Mouse (Mus musculus): ENCODE measurements at regions not wholly inside any gene's neighbourhood (a gene's known extent, or its start where the extent isn't known, plus 50 kb on each side); places are given as distances from the start of the nearest gene placed in this dataset.

DNA sequence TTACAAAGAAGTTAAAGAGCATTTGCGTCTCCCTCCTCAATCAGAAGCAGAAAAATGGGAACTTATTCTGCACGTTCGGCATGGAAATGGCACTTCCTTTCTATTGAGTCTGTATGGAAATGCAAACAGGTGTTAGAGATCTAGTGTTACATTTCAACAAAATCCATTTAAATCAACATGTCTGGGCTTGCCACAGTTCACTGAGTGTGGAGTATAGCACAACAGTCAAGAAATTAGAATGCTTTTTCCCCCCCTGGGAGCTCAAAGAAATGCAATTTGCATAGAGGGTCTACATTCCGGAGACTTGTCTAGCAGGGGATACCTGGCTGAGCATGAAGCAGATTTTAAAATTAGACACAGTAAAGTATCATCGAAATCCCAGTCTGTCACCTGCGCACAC, 308.5 kb upstream of the Smarca2 start:
- DNase-seq = no peak

DNA sequence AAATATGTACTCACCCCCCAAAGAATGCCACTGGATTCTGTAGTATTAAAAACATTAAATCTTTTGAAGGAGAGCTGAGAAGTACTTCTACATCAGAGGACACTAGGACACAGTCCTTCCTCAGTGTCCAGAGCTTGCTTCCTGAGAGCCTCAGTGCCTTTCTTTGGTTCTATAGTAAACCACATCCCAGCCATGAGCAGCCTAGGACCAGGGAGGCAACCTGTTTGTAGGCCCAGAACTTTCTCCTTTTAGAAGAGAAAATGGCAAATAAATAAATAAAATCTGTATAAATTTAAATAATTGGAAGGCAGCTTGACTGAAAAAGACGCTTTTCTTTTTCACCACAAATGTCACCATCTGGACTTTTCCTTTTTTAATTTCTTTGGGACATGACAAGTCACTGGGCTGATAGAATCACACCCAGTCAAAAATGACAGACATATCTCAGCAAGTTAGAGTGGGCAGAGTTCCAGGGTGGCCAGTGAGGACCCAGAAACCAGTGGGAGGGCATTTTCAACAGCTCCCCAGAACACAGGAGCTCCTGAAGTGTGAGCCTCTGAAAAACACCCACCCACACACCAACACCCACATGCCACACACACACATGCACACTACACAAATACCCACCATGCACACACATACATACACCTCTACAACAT, 296.2 kb upstream of the Smarca2 start:
- DNase-seq = no peak

DNA sequence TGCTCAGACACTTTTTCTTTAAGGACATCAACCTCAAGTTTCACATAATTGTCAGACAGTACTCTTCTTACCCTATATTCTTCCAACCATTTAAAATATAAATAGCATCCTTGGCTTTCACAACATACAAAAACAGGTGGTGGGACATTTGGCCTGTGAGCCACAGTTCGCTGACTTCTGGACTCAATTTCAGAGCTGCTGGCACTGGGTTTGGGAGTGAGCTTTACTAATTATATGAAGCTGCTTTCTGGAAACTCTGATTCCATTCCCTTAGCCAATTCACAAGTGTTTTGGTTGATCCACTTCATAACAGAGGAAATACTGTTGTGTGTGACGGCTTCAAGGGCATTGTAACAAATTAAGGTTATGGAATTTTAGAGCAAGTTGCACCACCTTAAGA, 285.9 kb upstream of the Smarca2 start:
- no peak for DNase-seq

DNA sequence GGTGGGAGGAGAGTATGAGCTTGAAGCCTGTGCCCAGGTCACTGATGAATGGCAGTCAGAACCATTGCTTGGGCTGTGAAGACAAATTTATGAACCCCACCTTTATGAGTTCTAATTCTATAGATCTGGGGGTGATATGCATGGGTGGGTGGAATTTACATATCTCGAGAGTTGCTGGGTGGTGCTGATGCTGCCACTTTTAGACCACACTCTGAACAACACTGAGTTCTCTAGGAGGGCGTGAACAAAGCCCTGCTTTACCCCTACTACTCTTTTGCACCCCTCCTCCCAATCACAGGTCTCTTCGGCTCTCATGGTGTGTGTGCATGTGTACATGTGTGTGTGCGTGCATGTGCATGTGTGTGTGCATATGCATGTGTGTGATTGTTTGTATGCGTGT, 281.2 kb upstream of the Smarca2 start:
- no peak for DNase-seq

DNA sequence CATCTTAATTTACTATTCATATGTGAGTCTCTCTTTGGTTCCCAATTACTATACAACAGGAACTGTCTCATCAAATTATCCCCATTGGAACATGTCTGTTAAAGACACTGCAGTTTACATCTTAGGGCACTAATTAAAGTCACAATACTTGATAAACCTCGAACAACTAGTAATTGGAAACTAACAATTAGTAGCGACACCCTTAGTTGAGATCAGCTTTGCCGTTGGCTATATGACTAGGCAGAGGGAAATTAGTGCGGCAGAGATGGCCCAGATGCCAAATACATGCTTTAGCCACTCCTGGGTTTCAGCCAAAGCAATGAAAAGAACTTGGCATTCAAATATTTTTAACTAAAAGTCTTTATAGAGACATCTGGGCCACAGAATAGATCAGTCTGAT, 265.7 kb upstream of the Smarca2 start:
- no peak for DNase-seq

DNA sequence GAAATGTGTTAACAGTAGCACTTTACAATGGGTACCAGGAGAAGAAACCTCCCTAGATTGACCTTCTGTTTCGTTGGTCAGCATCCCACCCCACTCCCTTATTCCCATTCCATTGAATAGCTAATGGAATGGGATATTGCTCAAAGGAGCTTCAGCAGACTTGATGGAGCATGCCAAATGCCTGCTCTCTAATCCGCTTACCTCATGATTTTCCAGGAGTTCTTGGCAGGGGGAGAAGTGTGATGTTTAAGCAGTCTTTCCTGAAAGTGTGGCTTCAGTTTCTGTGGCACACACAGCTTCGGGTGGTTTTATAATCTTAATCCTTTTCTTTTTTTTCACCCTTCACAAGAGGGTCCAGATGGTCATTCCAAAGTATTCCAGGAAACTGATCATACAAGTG, 264.7 kb upstream of the Smarca2 start:
- DNase-seq = no peak

DNA sequence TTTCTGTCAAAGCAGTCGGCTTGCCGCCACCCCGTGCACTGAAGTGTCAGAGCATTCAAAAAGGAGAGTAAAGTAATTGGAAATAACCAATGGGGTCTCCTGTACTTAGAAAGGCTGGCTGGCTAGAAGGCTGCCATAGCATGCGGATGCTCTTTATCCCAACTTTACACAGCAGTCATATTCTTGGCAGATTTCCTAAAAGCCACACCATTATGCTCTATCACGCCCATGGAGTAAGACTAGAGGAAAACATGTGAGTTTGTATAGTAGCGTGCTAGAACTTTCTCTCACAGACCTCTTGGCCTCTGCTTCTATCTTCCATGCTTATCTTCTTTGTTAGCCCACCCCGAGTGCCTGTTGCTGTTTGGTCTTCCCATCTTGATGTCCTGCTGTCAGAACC, 249.8 kb upstream of the Smarca2 start:
- no peak for DNase-seq

DNA sequence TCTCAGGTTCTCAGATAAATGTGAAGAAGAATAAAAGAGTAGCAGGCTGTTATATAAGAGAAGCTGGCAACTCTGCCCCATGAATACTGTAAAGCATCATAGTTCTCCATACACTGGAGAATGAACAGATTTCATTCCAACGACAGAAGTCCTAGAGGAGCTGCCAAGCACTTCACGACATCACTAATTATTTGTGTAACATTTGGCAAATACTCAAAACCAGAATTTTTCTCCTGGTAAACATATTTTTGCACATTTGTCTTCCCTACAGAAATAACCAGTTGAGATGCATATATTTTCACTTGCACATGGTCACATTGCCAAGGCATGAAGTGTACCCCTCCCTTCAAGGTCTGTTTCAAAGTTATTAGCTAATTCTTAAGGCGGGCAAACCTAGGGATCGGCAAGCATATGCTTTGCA, 220.9 kb upstream of the Smarca2 start:
- DNase-seq = no peak

DNA sequence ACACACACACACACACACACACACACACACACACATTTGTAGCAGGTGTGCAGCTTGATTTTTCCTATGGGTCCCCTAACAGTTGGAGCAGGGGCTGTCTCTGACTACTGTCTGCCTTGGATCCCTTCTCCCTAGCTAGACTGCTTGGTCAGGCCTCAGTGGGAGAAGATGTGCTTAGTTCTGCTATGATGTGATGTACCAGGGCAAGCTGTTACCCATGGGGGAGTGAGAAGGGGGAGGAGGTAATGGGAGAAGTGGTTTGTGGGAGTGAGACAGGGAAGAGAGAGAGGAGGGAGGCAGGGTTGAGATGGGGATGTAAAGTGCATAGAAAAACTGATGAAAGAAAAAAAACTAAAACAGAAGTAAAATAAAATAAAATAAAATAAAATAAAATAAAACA, 218.8 kb upstream of the Smarca2 start:
- DNase-seq = no peak

DNA sequence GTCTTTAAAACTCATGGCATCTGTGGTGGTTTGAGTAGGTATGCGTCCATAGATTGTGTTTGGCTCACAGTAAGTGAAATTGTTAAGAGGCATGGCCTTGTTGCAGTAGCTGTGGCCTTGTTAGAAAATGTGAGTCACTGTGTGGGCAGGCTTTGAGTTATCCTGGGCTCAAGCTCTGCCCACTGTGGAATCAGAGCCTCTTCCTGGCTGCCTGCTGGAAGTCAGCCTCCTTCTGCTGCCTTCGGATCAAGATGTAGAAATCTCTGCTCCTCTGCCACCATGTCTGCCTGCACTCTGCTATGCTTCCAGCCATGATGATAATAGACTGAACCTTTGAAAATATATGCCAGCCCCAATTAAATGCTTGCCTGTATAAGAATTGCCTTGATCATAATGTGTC, 192.2 kb upstream of the Smarca2 start:
- no peak for DNase-seq

DNA sequence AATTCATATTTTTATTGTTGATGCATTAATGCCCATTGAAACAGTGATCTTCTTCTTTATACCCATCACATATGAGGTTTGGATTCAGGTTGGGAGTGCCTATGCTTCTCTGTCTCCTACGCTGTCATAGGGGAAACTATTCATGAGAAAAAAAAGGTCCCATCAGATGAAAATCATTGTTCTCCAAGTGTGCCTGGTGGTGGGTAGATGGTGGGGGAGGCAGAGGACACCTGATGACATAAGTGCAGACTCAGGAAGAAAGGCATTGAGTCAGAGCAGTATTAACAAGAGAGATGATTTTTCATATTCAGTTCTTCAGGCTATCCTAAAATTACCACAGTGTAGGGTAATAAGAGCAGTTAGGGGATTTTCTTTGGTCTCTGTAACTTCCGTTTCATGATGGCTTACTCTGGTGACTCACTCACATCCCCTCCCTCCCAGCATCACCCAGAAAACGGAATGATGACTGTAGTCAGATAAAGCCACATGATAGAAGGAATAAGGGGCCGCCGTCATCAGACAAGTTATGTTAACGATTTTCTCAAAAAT, 190.3 kb upstream of the Smarca2 start:
- no peak for DNase-seq

DNA sequence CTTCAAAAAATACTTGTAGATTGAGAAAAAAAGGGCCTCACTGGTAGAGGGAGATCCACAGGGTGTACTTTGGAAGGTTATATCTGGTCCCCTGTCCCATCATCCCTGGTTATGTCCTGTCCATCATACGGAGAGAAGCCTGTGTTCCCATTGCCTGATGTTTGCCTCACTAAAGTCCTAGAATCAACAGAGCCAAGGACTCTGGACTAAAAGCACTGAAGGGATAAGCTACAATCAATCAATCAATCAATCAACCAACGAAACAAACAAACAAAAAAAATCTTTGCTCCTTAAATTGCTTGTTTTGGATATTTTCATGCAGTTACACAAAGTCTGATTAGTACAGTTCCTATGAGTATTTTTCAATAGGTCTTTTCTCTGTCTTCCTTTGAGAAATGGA, 185.1 kb upstream of the Smarca2 start:
- DNase-seq = no peak

DNA sequence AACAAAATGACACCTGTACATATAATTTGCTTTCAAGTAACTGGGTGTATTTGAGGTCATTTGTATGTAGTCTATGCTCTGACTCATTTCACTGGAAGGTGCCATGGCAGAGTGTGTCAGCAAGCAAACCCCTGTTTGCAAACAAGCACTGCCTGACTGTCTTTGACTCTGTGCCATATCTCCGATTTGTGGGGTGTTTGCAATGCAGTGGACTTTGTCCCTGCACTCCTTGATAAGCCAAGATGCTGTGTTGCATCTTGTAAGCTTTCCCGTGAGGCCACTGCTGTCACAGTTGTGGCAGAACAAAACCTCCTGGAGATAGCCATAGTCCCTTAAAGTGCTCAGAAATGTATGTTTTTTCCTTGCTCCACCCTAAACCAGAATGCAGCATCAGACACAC, 165.7 kb upstream of the Smarca2 start:
- DNase-seq = no peak

DNA sequence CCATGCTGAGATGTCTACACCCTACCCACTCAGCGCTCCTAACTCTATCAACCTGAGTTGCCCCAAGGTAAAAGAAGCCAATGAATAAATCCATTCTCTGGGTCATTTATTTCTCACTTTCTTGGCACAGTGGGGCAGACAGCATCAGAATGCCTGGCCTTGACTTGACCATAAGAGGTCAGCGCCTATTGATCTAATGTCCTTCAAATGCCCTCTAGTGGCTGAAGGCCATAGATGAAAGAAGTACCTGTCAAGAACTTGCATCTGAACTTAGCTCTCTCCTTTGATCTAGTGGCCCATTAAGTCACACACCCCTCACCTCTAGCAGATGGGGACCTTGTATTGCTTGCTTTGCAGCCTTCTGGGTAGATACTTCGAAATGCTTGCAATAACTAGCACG, 159.5 kb upstream of the Smarca2 start:
- no peak for DNase-seq

DNA sequence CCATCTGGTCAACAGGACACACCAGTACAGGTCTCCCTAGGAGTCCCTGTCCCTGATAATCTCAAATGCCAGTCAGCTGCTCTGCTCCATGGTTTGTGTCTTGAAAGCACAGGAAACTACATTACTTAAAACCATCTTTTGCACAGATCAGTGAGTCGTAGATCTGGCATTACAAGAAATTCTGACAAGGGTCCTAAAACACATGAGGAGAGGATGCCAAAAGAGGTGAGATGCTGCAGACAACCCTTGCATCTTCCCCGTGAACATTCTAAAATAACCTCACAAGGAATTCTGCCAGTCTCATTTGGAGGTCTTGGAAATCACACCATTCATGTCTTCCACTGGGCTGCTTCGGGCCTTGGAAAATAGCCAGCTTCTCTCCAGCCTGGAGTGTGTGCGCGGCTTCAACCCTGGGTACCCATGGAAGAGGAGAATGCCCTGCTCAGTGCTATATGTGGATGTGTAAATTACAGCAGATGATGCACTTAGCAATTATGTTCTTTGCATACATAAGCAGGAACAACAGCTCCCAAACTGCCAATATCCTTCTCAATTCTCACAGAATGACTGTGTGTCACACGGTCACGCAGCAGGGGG, 157.3 kb upstream of the Smarca2 start:
- no peak for DNase-seq

DNA sequence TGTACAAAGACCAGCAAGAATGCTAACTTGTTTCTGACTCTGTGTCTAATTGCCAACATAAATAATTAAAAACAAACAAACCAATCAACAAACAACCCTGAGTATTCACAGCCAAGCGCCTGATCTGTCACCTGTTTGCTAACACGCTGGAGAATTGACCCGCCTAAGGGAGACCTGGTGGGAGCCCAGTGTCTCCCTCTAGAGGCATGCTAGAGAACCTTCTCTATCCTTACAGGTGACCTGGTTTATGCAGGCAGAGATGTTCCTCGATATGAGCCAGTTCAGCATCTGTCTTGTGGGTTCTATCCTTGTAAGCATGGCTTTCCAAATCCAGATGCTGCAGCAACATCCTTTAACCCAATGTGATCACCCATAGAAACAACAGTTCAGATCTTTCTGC, 143.1 kb upstream of the Smarca2 start:
- DNase-seq = no peak

DNA sequence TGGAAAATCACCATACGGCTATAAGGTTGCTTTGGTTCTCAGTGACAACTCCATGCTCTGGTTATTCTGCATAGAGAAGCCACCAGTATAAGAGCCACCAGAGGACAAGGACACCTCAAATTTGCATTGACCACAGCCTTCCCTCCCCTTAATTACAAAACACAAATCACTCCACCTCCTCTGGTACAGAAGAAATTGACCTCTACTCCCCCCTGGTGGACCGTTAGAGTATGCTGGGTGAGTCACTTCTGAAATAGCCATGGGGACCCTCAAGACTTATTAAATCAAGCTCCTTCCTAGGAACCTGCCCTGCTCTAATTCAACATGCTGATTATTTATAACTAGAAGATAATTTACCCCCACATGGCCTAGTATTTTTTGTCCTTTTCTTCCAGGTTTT, 139.6 kb upstream of the Smarca2 start:
- DNase-seq = no peak

DNA sequence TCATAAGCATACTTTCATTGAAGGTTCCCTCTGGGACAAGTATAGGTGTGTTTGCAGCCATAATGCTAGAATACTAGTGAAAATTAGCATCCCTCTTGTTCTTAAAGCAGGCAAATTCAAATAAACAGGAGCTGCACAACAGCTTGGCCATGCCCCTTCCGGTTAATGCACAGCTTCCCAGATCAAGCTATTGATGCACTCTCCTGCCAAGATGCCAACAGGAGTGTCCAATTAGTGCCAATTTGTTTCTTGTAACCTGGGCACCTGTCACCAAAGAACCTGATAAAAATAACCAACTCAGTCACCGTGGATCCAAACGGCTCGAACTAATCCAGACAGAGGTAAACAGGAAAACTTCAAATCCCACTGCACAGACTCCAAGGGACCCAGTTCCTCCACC, 138.6 kb upstream of the Smarca2 start:
- no peak for DNase-seq

DNA sequence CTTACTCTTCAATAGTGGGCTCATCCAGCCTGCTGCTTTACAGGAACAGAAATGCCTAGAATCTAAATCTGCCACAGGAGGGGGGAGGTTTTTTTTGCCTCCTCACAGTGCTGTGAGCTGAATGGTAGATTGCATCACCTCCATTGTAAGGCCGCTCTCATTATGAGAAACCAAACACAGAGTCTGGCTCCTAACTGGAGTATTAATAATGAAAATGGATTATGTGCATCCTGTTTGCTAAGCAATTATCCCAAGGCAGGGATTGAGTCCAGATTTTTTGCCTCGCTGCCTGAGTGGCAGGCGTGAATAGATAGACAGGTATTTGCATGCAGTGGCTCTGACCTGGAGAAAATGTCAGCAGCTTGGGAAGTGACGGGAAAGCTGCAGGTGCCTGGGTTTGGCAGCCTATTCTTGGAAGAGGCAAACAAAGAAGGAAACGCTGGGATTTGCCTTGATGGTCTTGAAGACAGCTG, 137.6 kb upstream of the Smarca2 start:
- DNase-seq = no peak

DNA sequence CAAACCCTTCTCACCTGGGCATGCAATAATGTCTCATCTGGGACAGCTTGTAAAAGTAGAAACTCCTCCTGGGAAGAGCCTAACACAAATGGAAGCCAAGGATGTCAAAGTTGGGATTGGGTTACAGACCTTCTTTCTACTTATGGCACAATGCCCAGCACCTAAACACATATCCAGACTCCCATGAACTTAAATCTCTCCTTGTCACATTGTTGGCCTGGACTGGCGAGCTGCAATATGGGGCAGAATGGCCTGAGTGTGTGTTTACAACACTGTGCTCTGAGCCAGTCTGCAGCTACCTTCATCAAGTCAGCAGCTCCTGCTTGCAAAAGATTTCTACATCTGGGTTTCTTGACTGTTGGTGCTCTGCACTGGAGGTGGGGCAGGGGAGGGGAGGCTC, 132.2 kb upstream of the Smarca2 start:
- no peak for DNase-seq

DNA sequence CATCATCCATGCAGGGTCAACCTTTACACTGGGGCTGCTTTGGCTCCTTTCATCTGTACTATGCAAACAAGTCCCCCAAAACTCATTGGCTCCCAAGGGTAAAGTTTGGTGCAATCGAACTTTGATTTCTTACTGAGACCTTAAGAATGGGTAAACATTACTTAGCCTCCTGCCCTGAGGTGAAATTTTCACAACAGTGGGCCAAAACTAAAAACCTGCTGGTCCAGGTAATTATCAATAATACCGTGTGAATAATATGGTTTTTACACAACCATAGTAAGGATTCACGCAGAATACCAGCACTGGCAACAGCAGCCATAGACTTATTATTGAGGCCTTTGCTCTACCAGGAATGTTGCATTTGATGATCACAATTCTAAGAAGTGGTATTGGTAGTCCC, 131.6 kb upstream of the Smarca2 start:
- DNase-seq = no peak

DNA sequence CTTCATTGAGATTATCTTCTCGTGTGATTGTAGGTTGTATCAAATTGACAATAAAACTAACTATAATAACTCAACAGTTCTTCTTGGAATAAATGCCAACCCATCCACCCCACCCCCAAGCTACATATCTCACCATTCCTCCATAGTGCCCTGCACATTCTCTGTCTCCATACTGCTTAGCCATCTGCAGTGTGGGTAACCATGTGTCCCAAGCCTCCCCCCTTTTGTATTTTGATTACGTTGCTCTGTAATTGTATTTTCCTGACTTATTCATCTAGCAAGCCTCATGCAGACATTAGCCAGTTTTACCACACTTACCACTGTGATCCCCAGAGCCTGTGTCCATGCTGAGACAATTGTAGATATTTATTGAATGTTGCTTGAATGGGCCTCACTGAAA, 129.7 kb upstream of the Smarca2 start:
- DNase-seq = no peak

DNA sequence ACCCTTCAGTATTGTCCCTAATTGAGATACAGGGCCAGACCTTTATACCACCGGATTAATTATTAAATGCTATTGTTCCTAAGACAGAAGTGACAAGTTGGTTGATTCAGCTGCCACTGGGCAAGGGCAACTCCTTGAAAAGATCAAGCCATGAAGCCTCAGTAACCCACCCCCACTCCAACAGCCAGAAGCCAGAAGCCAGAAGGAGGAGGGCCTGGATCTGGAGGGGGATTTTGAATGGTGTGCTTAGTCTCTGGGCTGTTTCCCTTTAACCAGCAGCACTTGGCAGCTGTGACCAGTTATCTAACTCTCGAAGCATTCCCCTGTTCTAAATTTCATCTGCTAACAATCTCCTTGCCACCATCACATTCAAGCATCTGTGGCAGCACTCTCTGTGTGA, 129.1 kb upstream of the Smarca2 start:
- DNase-seq = no peak

DNA sequence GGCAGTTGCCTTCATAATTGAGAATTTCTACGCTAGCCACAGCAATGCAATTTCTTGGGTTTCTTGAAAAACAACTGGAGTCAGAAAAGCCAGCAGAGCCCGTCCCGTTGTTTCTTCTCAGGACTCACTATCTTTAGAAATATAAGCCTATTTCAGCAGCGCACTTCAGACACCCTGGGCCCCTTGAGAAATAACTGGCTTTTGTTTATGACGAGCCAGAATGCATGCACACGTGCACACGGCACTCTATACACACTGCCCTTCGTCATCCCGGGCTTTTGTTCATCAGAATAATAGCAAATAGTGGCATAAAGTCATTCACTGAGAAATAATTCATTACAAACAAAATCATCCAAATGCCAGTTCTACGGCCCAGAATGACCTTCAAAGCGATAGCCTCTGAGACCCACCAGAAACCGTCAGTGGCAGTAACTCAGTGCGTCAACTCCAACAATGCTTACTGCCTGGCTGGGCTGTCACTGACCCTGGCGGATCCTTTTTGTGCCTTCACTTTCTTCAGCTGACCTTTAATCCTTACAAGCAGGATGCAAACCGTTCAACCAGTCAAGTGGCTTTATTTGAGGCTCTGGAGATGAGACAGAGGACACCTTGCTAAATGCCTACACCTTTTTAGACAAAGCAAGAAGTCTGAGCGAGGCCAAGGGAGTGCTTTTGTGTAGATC, 126.7 kb upstream of the Smarca2 start:
- no peak for DNase-seq

All from spleen, adult 18-20 months (tissue).